Mouse (Mus musculus) forebrain, postnatal 0 days (tissue): ENCODE results near the gene Kcnn1. TPM values are rescaled to one million over a fixed set of nuclear protein-coding genes. Genes with fewer than 3 reads are reported as not detected.

Source experiments
- ATAC-seq: fragments of 200-750 bp; cut with Nextera tagmentation; 2 replicates; pipeline ENCODE4 v1.8.0; 2017; ENCODE audit warnings: mild to moderate bottlenecking, moderate library complexity
- DNase-seq: peaks from one replicate; pipeline ENCODE4 v3.0.0-alpha.2; 2015
- H3K27ac ChIP-seq: fragments of 300-500 bp; sonication (generic); 2 replicates; pipeline ENCODE4 v1.5.1; 2014; ENCODE audit warnings: low read depth, mild to moderate bottlenecking, antibody characterized with exemption, low read length, moderate library complexity, mixed read lengths
- H3K27me3 ChIP-seq: fragments of 300-500 bp; sonication (generic); 2 replicates; pipeline ENCODE4 v1.6.1; 2014; ENCODE audit warnings: mild to moderate bottlenecking, low read length, mixed read lengths; ENCODE audit not compliant: insufficient read depth
- H3K36me3 ChIP-seq: fragments of 300-500 bp; sonication (generic); 2 replicates; pipeline ENCODE4 v1.6.1; 2014; ENCODE audit warnings: mild to moderate bottlenecking, moderate library complexity; ENCODE audit not compliant: insufficient read depth
- H3K4me1 ChIP-seq: fragments of 300-500 bp; sonication (generic); 2 replicates; pipeline ENCODE4 v1.6.1; 2014; ENCODE audit warnings: antibody characterized with exemption; ENCODE audit not compliant: insufficient read depth
- H3K4me2 ChIP-seq: fragments of 300-500 bp; sonication (generic); 2 replicates; pipeline ENCODE4 v1.6.1; 2014; ENCODE audit warnings: low read depth, mild to moderate bottlenecking, moderate library complexity
- H3K4me3 ChIP-seq: fragments of 300-500 bp; sonication (generic); 2 replicates; pipeline ENCODE4 v1.5.1; 2014; ENCODE audit warnings: low read depth, low read length, mixed read lengths
- H3K9ac ChIP-seq: fragments of 300-500 bp; sonication (generic); 2 replicates; pipeline ENCODE4 v1.6.1; 2014; ENCODE audit warnings: mild to moderate bottlenecking
- H3K9me3 ChIP-seq: fragments of 300-500 bp; sonication (generic); 2 replicates; pipeline ENCODE4 v1.6.1; 2016; ENCODE audit warnings: low read length
- CTCF ChIP-seq: sonication (generic); IDR thresholded peaks from 2 replicates; pipeline ENCODE4 v1.5.1; 2016; ENCODE audit warnings: antibody characterized with exemption, control low read depth, low read depth
- WGBS: fragments of 180-500 bp; shearing (Covaris S2); extraction: QIAGEN DNeasy Blood & Tissue Kit; methylation state at CpG from one replicate; pipeline ENCODE4 v1.1.7; 2014; 5-methylcytosine and 5-hydroxymethylcytosine counted together
- polyA plus RNA-seq: library from polyadenylated mRNA; unstranded; fragments of >200 nt; fragmentation: Nextera tagmentation; extraction: Ambion mirVana; gene quantifications from 2 replicates; pipeline ENCODE4 v1.2.1, GENCODE M21; 2015
- total RNA-seq: library from RNA; depleted of rRNA; stranded (reverse); fragments of >200 nt; gene quantifications from 2 replicates; pipeline ENCODE4 v1.2.3, GENCODE M21; 2014

Gene Kcnn1
- total and polyA plus RNA-seq, 2 experiments from 2014 or later, result 9.8 to 20.5 TPM

DNA sequence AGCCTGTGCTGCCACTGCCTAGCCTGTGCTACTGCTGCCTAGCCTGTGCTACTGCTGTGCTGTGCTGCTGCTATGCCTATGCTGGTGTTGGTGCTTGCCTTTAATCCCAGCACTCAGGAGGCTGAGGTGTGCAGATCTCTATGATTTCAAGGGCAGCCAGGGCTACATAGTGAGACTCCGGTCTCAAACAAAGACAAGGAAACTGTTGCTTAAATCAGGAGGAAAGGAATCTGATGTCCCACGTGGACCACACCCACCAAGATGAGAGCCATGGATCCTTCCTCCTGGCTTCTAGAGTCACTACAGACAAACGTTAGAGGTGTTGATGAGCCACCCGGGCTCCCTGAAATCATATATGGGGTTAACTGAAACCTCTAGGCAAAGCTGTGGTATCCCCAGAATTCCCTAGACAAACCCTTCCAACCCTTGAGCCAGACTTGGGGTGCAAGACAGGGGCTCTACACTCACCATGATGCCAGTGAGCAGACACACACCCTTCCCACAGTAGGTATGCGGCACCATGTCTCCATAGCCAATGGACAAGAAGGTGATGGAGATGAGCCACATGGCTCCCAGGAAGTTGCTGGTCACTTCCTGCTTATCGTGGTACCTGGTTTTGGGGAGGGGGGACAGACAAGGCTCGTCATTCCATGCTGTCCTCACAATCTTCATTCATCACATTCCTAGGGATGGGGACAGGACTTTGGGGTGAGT, 12.8 kb downstream of the Kcnn1 start:
- Histone ChIP-seq H3K4me3 (no peak overlapping the region), H3K27ac (no peak overlapping the region), H3K4me1 (no peaks in the 10 kb centered on the region), H3K4me2 (no peak overlapping the region), H3K27me3 (no peaks in the 10 kb centered on the region), H3K9me3 (no peaks in the 10 kb centered on the region), H3K9ac (no peak overlapping the region), H3K36me3 (peaks cover 4% of the 10 kb centered on the region; the same call in 1 of the 2 replicates)
- DNase-seq, result no peak
- 85% methylated on average over 7 of the region's 7 CpGs for WGBS
- no peak for TF ChIP-seq CTCF
- ATAC-seq, result no peak

DNA sequence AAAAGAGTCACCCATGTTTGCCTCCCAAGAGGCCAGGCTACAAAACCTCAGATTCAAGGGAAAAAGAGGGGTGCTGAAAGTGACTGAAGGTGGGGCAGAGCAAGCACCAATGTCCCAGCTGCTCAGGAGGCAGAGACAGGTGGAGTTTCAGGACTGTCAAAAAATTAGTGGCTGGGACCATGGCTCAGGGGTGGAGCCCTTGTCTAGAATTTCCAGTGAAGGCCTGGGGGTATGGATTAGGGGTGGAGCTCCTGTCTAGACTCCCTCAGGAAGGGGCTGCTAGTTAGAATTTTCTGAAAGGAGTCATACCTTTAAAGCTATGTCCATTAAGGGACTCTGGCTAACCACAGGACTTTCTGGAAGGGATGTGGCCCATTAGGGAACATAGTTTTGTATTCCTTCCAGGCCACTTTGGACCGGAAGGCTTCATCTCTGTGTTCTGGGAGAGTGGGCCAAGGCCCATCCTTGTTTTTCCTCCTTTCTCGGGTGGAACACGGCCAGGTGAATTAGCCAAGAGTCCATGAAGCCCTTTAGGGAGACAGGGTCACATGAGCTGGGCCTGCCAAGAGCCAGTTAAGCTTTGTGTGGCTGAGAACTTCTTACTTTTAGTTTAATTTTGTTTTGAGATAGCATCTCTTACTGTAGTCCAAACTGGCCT, 13.6 kb downstream of the Kcnn1 start:
- ATAC-seq (no peak), DNase-seq (no peak)
- Histone ChIP-seq H3K9me3 (no peaks in the 10 kb centered on the region), H3K4me1 (no peaks in the 10 kb centered on the region), H3K4me2 (no peak overlapping the region), H3K27ac (no peak overlapping the region), H3K27me3 (no peaks in the 10 kb centered on the region), H3K4me3 (no peak overlapping the region), H3K9ac (no peak overlapping the region), H3K36me3 (peaks cover 4% of the 10 kb centered on the region; the same call in 1 of the 2 replicates)
- no peak for TF ChIP-seq CTCF
- WGBS, result 85% methylated on average over 3 of the region's 3 CpGs

DNA sequence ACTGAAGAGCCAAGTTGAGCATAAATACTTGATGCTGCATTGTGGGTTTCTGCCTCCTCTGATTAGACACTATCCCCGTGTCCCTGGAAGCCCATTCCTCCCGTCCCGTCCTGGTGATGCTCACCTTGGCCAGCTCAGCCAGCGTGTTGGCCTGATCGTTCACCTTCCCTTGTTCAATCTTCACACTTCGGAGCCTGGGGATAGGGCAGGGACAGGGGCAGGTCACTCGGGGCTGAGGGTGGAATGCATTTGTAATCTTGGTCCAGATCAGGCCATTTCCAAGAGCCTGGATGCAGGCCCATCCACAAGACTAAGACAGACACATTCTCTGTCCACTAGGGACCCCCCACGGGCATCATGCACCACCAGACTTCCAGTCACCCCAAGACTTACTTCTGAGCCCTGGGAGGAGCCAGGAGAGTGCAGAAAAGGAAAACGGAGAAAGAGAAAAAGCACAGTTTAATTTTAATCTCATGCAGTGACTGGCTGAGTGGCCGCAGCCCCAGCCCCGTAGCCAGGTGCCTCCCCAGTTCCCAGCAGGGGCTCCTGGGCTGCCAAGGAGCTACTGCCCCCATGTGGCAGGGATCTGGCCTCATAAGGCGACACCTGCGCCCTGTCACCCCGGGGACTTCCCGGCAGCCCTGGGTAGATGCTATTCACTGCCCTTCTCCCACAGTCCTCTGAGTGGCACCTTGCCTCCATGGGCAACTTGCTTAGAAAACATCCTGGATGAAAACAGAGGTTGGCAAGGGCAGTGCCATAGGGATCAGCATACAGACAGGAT, 16.5 kb downstream of the Kcnn1 start:
- TF ChIP-seq CTCF, result 0 out of 2 replicates have a peak, but pooled peaks have one; percentile 8
- H3K4me3 ChIP-seq, result no peak overlapping the region

DNA sequence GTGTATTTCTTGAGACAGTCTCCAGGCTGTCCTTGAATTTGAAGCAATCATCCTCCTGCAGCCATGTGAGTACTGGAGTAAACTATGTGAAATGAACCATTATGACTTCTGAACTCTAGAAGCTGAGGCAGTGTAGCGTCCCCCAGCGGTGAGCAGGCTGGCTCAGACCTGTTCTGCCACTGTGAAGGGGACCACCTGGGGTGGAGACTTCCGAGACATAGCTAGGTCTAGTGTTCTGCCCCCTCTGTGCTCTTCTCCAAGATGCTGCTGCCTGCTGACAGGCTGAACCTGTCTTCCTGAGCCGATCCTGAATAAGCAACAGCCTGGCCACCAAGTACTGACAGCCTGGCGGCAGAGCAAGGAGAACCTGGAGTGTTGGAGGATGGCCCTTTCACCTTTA, 17.9 kb downstream of the Kcnn1 start:
- DNase-seq, result no peak
- H3K4me3 ChIP-seq, result no peak overlapping the region
- no peak overlapping the region for H3K27ac ChIP-seq
- no peaks in the 10 kb centered on the region for H3K9me3 ChIP-seq
- WGBS, result 45% methylated on average over 5 of the region's 5 CpGs
- no peaks in the 10 kb centered on the region for H3K27me3 ChIP-seq
- no peaks in the 10 kb centered on the region for H3K4me1 ChIP-seq
- no peak for TF ChIP-seq CTCF
- H3K36me3 ChIP-seq, result peaks cover 4% of the 10 kb centered on the region; the same call in 1 of the 2 replicates
- no peak for ATAC-seq
- H3K9ac ChIP-seq, result no peak overlapping the region
- no peak overlapping the region for H3K4me2 ChIP-seq

More for the DNA sequence above, 16.5 kb downstream of the Kcnn1 start:
- no peak overlapping the region for H3K27ac ChIP-seq
- ATAC-seq (no peak), DNase-seq (no peak)
- H3K9me3 ChIP-seq, result no peaks in the 10 kb centered on the region
- WGBS, result 63% methylated on average over 15 of the region's 15 CpGs
- H3K9ac ChIP-seq, result no peak overlapping the region
- no peaks in the 10 kb centered on the region for H3K4me1 ChIP-seq
- H3K4me2 ChIP-seq, result no peak overlapping the region
- H3K36me3 ChIP-seq, result peaks cover 4% of the 10 kb centered on the region; the same call in 1 of the 2 replicates
- H3K27me3 ChIP-seq, result no peaks in the 10 kb centered on the region

DNA sequence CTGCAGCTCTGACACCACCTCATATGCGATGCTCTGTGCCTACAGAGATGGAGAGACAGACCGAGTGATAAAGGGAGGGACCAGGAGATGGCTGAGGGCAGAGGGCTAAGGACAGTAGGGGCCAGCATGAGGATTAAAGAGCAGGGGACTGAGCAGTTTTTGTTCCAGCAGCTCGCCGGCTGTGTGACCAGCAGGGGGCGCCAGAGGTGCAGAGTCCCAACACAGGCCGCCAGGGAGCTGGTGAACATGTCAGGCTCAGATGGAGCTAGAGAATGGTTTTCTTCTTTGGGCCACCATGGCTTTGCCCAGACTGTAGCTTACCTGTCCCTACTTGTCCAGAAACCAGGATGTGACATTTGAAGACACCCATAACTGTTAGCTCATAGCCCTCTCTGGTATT, 18.5 kb downstream of the Kcnn1 start:
- ATAC-seq (no peak), DNase-seq (peak; percentile 90)
- Histone ChIP-seq H3K4me3 (no peak overlapping the region), H3K9me3 (no peaks in the 10 kb centered on the region), H3K4me2 (no peak overlapping the region), H3K4me1 (no peaks in the 10 kb centered on the region), H3K36me3 (peaks cover 4% of the 10 kb centered on the region; the same call in 1 of the 2 replicates), H3K27ac (no peak overlapping the region), H3K9ac (no peak overlapping the region), H3K27me3 (no peaks in the 10 kb centered on the region)
- WGBS, result under 1% methylated on average over 6 of the region's 6 CpGs
- TF ChIP-seq CTCF, result peak; percentile 98

DNA sequence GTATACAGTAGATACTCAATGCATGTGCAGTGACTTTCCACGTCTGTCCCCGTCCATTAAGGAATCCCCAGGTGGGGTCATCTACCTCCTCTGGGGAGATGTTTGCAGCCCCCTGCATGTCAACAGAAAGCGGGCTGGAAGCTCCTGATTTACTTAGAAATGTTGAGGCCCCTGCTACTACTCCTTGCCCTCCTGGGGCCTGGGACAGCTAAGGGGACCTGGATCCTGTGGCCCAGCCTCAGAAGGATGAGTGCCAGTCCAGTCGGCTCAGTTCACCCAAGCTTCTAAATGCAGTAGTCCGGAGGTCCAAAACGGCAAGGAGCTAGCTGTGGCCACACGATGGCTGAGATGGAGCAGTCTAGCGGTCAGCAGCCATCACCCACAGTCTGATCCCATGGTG, 19.1 kb downstream of the Kcnn1 start:
- H3K4me1 ChIP-seq, result no peaks in the 10 kb centered on the region
- TF ChIP-seq CTCF, result no peak
- H3K36me3 ChIP-seq, result peaks cover 4% of the 10 kb centered on the region; the same call in 1 of the 2 replicates
- H3K4me2 ChIP-seq, result no peak overlapping the region
- DNase-seq (no peak), ATAC-seq (no peak)
- no peak overlapping the region for H3K9ac ChIP-seq
- H3K27ac ChIP-seq, result no peak overlapping the region
- WGBS, result 84% methylated on average over 8 of the region's 8 CpGs
- H3K9me3 ChIP-seq, result no peaks in the 10 kb centered on the region
- H3K4me3 ChIP-seq, result no peak overlapping the region
- no peaks in the 10 kb centered on the region for H3K27me3 ChIP-seq
